ENCODE assay signal across 24 mouse cellular contexts in the genomic region with DNA sequence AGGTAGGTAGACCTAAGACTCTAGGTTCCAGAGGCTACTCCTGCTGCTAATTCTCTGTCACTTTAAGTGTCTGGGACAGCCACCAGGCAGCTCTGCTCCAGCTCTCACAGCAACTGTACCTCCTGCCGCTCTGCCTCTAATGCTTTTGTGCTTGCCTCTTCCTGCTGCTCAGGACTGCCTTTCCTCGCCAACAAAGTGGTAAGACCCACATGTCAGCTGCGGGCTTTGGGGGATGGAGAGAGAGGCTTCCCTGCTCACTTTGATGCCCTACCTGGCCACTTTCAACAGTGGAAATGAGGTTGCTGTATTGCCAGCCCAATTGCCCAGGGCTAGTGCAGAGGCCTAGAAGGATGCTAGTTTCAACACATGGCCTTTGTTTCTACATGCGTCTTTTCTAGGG.
DNase-seq lines count a peak whose midpoint lies in the region; ATAC-seq and TF ChIP-seq lines count a peak whose summit lies in the region.
"Had no signal": no experiment of that assay in that cellular context is flagged by ENCODE, and none has a peak within 500 bp of the region (broad histone marks: within the 10 kb centered on the region; RNA-seq: fewer than 3 reads in every experiment).

No protein-coding gene starts in this region.

- no peaks in the 10 kb centered on the region for H3K36me3 ChIP-seq in forebrain, embryonic 13.5 days (ENCODE audit: poor library complexity, severe bottlenecking)
- H3K36me3 ChIP-seq: embryonic facial prominence, embryonic 13.5 days; forebrain, embryonic 12.5 days; heart, embryonic 10.5 days; hindbrain, embryonic 10.5 days; intestine, embryonic 15.5 days had no signal

- H3K27ac ChIP-seq in forebrain, embryonic 13.5 days = no peak overlapping the region
- H3K27ac ChIP-seq: embryonic facial prominence, embryonic 13.5 days; forebrain, embryonic 12.5 days; gastrocnemius, adult 2 months; heart, embryonic 10.5 days; hindbrain, embryonic 10.5 days; hindbrain, embryonic 14.5 days; intestine, embryonic 15.5 days had no signal

- H3K4me3 ChIP-seq in forebrain, embryonic 13.5 days = no peak overlapping the region
- H3K4me3 ChIP-seq: embryonic facial prominence, embryonic 13.5 days; forebrain, embryonic 12.5 days; gastrocnemius, adult 2 months; heart, embryonic 10.5 days; hindbrain, embryonic 10.5 days; intestine, embryonic 15.5 days had no signal

- H3K4me1 ChIP-seq in forebrain, embryonic 13.5 days = peaks cover 3% of the 10 kb centered on the region; the same call in 1 of the 2 replicates

- WGBS in forebrain, embryonic 13.5 days = 34% methylated on average over 4 of the region's 4 CpGs

- TF ChIP-seq POLR2A in brain, embryonic 14.5 days (IDR thresholded peaks at IDR 0.05; ENCODE audit: borderline replicate concordance, extremely low read depth, insufficient read depth, insufficient read length, poor library complexity, severe bottlenecking) = no peak

- no peaks in the 10 kb centered on the region for H3K9me3 ChIP-seq in forebrain, embryonic 13.5 days (replicated peaks)
- H3K9me3 ChIP-seq: embryonic facial prominence, embryonic 13.5 days; forebrain, embryonic 12.5 days; heart, embryonic 10.5 days; hindbrain, embryonic 10.5 days; intestine, embryonic 15.5 days had no signal

- TF ChIP-seq CTCF in brain, embryonic 14.5 days (IDR thresholded peaks at IDR 0.05; ENCODE audit: borderline replicate concordance, extremely low read depth, insufficient read depth, insufficient read length) = no peak

- H3K27me3 ChIP-seq in forebrain, embryonic 13.5 days = no peaks in the 10 kb centered on the region
- H3K27me3 ChIP-seq: CH12.LX; embryonic facial prominence, embryonic 13.5 days; forebrain, embryonic 12.5 days; intestine, embryonic 15.5 days; Patski had no signal

- H3K4me2 ChIP-seq in forebrain, embryonic 13.5 days = no peak overlapping the region
- H3K4me2 ChIP-seq: embryonic facial prominence, embryonic 13.5 days; forebrain, embryonic 12.5 days; hindbrain, embryonic 14.5 days; intestine, embryonic 15.5 days had no signal

- H3K9ac ChIP-seq in forebrain, embryonic 13.5 days = no peak overlapping the region
- H3K9ac ChIP-seq: embryonic facial prominence, embryonic 13.5 days; forebrain, embryonic 12.5 days; forebrain, postnatal 0 days; hindbrain, embryonic 14.5 days; intestine, embryonic 15.5 days had no signal

- DNase-seq in CD4-positive, CD25-positive, alpha-beta regulatory T cell, adult 2 months (ENCODE audit: low read depth, low spot score) = peak; percentile 25
- peak; percentile 40 for DNase-seq in brain, embryonic 14.5 days (ENCODE audit: low read depth)
- DNase-seq in thymus, postnatal 10 days (ENCODE audit: low spot score in 2 of 2) = peak; percentile 61 to 63
- DNase-seq in thymus, postnatal 4 days = peak; percentile 69
- DNase-seq in c-Kit-positive CD71-positive TER-119-positive erythroid progenitor cells, embryonic 14.5 days (ENCODE audit: low spot score) = no peak
- DNase-seq: adrenal gland, postnatal 14 days; B cell, adult 2 months; cerebellum, adult 11-12 months; cerebellum, adult 9-10 months; cerebellum, postnatal 36 days; forebrain, postnatal 0 days; gastrocnemius, adult 2 months; gastrocnemius, postnatal 36 days; heart, adult 11 months had no signal

- ATAC-seq in CD4-positive, CD25-positive, alpha-beta regulatory T cell, adult 4 months = no peak
- no peak for ATAC-seq in forebrain, embryonic 13.5 days
- ATAC-seq: forebrain, postnatal 0 days; intestine, embryonic 15.5 days; Patski had no signal
